Mouse (Mus musculus) gastrocnemius, postnatal 14 days (tissue): ENCODE data around the gene Gm3373. TPM values are rescaled to one million over a fixed set of nuclear protein-coding genes. Genes with fewer than 3 reads are reported as not detected.
"Not testable (repeated sequence)": the region's sequence is repeated elsewhere in the genome, so short reads cannot be mapped to it uniquely, and the experiment has no call there.

ENCODE experiments used
- DNase-seq: peaks from one replicate; pipeline ENCODE4 v3.0.0; 2021; ENCODE audit warnings: mixed read lengths
- intact Hi-C: fragments of 180-260 bp; cut with DNase I; formaldehyde crosslinking; loops from one replicate; pipeline ENCODE4 v1.15.1; 2025; ENCODE audit warnings: low total_unique reads
- long read RNA-seq, 2 experiments: library from polyadenylated mRNA; stranded (forward); transcript quantifications; one replicate each; pipeline ENCODE4 v2.0.0; 2021
- total RNA-seq, 2 experiments: library from RNA; stranded (reverse); gene quantifications; 2 replicates each; pipeline ENCODE4 v1.2.3; 2021

Gm3373 gene
- not detected for total RNA-seq
- long read RNA-seq, experiment 1, partial matches to known transcripts: 0 of 1 reads
- long read RNA-seq, experiment 1, other reads (novel, unspliced or antisense): 1 of 1 reads
- long read RNA-seq, experiment 2: 0 reads

DNA sequence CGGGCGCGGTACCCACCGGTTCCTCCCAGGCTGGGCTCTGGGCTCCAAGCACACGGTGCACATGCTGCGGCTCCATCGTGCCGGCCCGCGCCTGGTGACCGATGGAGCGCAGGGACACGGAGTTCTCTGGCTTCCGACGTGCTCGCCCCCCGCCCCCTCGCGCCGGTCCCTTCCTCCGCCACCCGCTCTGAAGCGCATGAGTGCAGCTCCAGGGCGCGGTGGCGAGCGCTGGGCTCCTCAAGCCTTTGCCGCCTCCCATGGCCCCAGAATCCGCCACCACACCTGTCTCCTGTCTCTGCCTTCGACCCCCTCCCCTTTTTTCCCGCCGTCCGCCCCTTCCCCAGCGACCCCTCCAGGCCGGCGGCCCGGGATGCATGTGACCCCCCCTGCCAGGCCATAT is at the start of gene Gm3373:
Gm3373 (minus strand) TSS at position 101 of the 400 bp plus-strand sequence.
- DNase-seq, intact Hi-C loops: not testable (repeated sequence)

DNA sequence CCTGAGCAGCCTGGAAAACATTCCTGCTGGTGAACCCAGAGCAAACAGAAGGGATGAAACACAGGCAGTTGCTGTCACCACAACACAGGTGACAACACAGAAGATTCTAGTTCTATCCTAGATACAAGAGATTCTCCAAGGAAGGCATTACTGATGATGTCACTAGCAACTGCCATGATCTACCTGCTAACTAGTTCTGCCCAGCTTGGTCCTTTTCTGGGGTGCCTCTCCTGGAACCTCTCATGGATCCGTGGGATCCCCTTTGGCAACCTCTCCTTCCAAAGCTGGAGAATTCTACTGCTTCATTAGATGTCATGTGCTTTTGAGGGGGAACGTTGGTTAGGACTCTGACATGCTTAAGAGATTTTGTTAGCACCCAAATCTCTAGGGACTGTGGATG is 54.0 kb downstream of the Gm3373 start, which contains the start of gene Gm9603:
Gm9603 (minus strand) TSS at position 101 of the 400 bp plus-strand sequence.
- DNase-seq, intact Hi-C loops: not testable (repeated sequence)

Other genes with a start within 250 kb of the Gm3373 start
- gene Gm3488, start 239.9 kb downstream of the Gm3373 start, total RNA-seq: under 1 TPM in 1 of 2 experiments, not detected in 1; 0.47 TPM
- gene Gm3532, start 203.1 kb downstream of the Gm3373 start, total RNA-seq: not detected
- not detected for gene Gm8265, start 108.5 kb downstream of the Gm3373 start, total RNA-seq
- gene Gm9603, start 54.1 kb downstream of the Gm3373 start, total RNA-seq: not detected
- gene Gm3383, start 66.4 kb upstream of the Gm3373 start, total RNA-seq: under 1 TPM; 0.72 to 0.82 TPM
- not detected for gene Gm3424, start 88.8 kb upstream of the Gm3373 start, total RNA-seq
- gene Gm8237, start 138.8 kb upstream of the Gm3373 start, total RNA-seq: under 1 TPM; 0.53 to 0.97 TPM
- under 1 TPM; 0.21 to 0.60 TPM for gene Gm3248, start 220.2 kb upstream of the Gm3373 start, total RNA-seq
- not detected for gene Gm3453, start 237.6 kb upstream of the Gm3373 start, total RNA-seq